Mouse (Mus musculus): Measurements from ENCODE around the gene Fbxo17.

Gene Fbxo17

GRCm38 (mm10) chr7:28766910-28767309 lies 50.3 kb downstream of the Fbxo17 start:
- no peak for DNase-seq (ENCODE audit: low read depth, low spot score)

GRCm38 (mm10) chr7:28767462-28767965 lies 50.9 kb downstream of the Fbxo17 start, which contains the start of gene Nfkbib:
Gene Nfkbib (minus strand): TSS chr7:28767512.
- no peak for DNase-seq (ENCODE audit: low read depth, low spot score)

GRCm38 (mm10) chr7:28769414-28769958 lies 52.9 kb downstream of the Fbxo17 start:
- DNase-seq (ENCODE audit: low read depth, low spot score), result no peak

- no peak for DNase-seq (ENCODE audit: low read depth, low spot score)
Observed at GRCm38 (mm10) chr7:28770309-28770708, 53.7 kb downstream of the Fbxo17 start.

- DNase-seq (ENCODE audit: low read depth, low spot score), result no peak
Observed at GRCm38 (mm10) chr7:28771867-28772266, 55.3 kb downstream of the Fbxo17 start.

- no peak for DNase-seq (ENCODE audit: low read depth, low spot score)
Observed at GRCm38 (mm10) chr7:28773163-28773562, 56.6 kb downstream of the Fbxo17 start.

GRCm38 (mm10) chr7:28774164-28774563 lies 57.6 kb downstream of the Fbxo17 start:
- DNase-seq (ENCODE audit: low read depth, low spot score), result no peak

- no peak for DNase-seq (ENCODE audit: low read depth, low spot score)
Observed at GRCm38 (mm10) chr7:28775129-28775528, 58.5 kb downstream of the Fbxo17 start.

GRCm38 (mm10) chr7:28778825-28779224 lies 62.2 kb downstream of the Fbxo17 start:
- no peak for DNase-seq (ENCODE audit: low read depth, low spot score)

GRCm38 (mm10) chr7:28780067-28780658 lies 63.6 kb downstream of the Fbxo17 start:
- peak; percentile 75 for DNase-seq (ENCODE audit: low read depth, low spot score)

GRCm38 (mm10) chr7:28780857-28781256 lies 64.3 kb downstream of the Fbxo17 start:
- no peak for DNase-seq (ENCODE audit: low read depth, low spot score)

GRCm38 (mm10) chr7:28781261-28781663 lies 64.7 kb downstream of the Fbxo17 start:
- no peak for DNase-seq (ENCODE audit: low read depth, low spot score)

- DNase-seq (ENCODE audit: low read depth, low spot score), result no peak
Observed at GRCm38 (mm10) chr7:28785161-28785560, 68.6 kb downstream of the Fbxo17 start.
